ENCODE assay signal across 19 mouse cellular contexts in genomic region chr2:134952088-134952487, GRCm38 (mm10).
DNase-seq lines count a peak whose midpoint lies in the region; ATAC-seq lines count a peak whose summit lies in the region.
"Had no signal": no experiment of that assay in that cellular context is flagged by ENCODE, and none has a peak within 500 bp of the region (broad histone marks: within the 10 kb centered on the region; RNA-seq: fewer than 3 reads in every experiment).

No protein-coding gene starts in this region.

- 26% methylated on average over 5 of the region's 5 CpGs for WGBS in heart, embryonic 12.5 days
- WGBS in intestine, embryonic 16.5 days, result 61% methylated on average over 5 of the region's 5 CpGs
- 65% methylated on average over 5 of the region's 5 CpGs for WGBS in intestine, embryonic 15.5 days

- no peaks in the 10 kb centered on the region for H3K27me3 ChIP-seq in heart, embryonic 12.5 days (replicated peaks)
- H3K27me3 ChIP-seq in intestine, embryonic 16.5 days (replicated peaks; ENCODE audit: control insufficient read depth, insufficient read depth, low read length), result no peaks in the 10 kb centered on the region
- H3K27me3 ChIP-seq in intestine, embryonic 15.5 days (replicated peaks), result no peaks in the 10 kb centered on the region
- H3K27me3 ChIP-seq in megakaryocyte, embryonic 14.5 days (replicated peaks), result no peaks in the 10 kb centered on the region
- H3K27me3 ChIP-seq: forebrain, embryonic 13.5 days; hindbrain, embryonic 13.5 days had no signal

- DNase-seq in heart, adult 11 months, result peak; percentile 96
- DNase-seq in kidney, postnatal 36 days, result no peak
- DNase-seq in layer of hippocampus, adult 18-20 months (ENCODE audit: low spot score in 2 of 2), result no peak
- DNase-seq: adrenal gland, adult 2 months; adrenal gland, postnatal 36 days; forebrain, postnatal 0 days; gastrocnemius, postnatal 14 days had no signal

- no peaks in the 10 kb centered on the region for H3K36me3 ChIP-seq in heart, embryonic 12.5 days
- H3K36me3 ChIP-seq in intestine, embryonic 16.5 days (ENCODE audit: control insufficient read depth, insufficient read depth, low read length), result no peaks in the 10 kb centered on the region
- H3K36me3 ChIP-seq in intestine, embryonic 15.5 days, result no peaks in the 10 kb centered on the region
- no peaks in the 10 kb centered on the region for H3K36me3 ChIP-seq in megakaryocyte, embryonic 14.5 days (replicated peaks; ENCODE audit: low read length)
- H3K36me3 ChIP-seq: embryonic facial prominence, embryonic 10.5 days; hindbrain, embryonic 13.5 days had no signal

- H3K9ac ChIP-seq in heart, embryonic 12.5 days, result no peak overlapping the region
- H3K9ac ChIP-seq in intestine, embryonic 16.5 days (ENCODE audit: low read depth, low read length), result no peak overlapping the region
- no peak overlapping the region for H3K9ac ChIP-seq in intestine, embryonic 15.5 days
- H3K9ac ChIP-seq: forebrain, embryonic 13.5 days; forebrain, postnatal 0 days; hindbrain, embryonic 13.5 days had no signal

- ATAC-seq in heart, embryonic 12.5 days (ENCODE audit: insufficient number of reproducible peaks, low FRiP score), result no peak
- peak; percentile 66 for ATAC-seq in intestine, embryonic 16.5 days
- no peak for ATAC-seq in intestine, embryonic 15.5 days
- ATAC-seq in megakaryocyte, adult 5-6 weeks (ENCODE audit: poor library complexity, severe bottlenecking), result no peak
- ATAC-seq: activated CD4-positive, CD25-positive, alpha-beta regulatory T cell, adult 4 months; forebrain, embryonic 13.5 days; forebrain, postnatal 0 days; hindbrain, postnatal 0 days; Patski had no signal

- peaks cover 5% of the 10 kb centered on the region; the same call in 1 of the 2 replicates for H3K4me1 ChIP-seq in heart, embryonic 12.5 days (replicated peaks)
- no peaks in the 10 kb centered on the region for H3K4me1 ChIP-seq in intestine, embryonic 16.5 days (ENCODE audit: control insufficient read depth, insufficient read depth, low read length)
- H3K4me1 ChIP-seq in intestine, embryonic 15.5 days (replicated peaks), result no peaks in the 10 kb centered on the region
- peaks cover 26% of the 10 kb centered on the region for H3K4me1 ChIP-seq in megakaryocyte, embryonic 14.5 days
- H3K4me1 ChIP-seq: embryonic facial prominence, embryonic 10.5 days; forebrain, embryonic 13.5 days; hindbrain, embryonic 13.5 days had no signal

- no peak overlapping the region for H3K27ac ChIP-seq in heart, embryonic 12.5 days (ENCODE audit: poor library complexity, severe bottlenecking)
- H3K27ac ChIP-seq in intestine, embryonic 16.5 days (ENCODE audit: low read length), result no peak overlapping the region
- H3K27ac ChIP-seq in intestine, embryonic 15.5 days, result no peak overlapping the region
- H3K27ac ChIP-seq: embryonic facial prominence, embryonic 10.5 days; forebrain, embryonic 13.5 days; hindbrain, embryonic 13.5 days; hindbrain, postnatal 0 days had no signal

- no peak overlapping the region for H3K4me2 ChIP-seq in heart, embryonic 12.5 days
- no peak overlapping the region for H3K4me2 ChIP-seq in intestine, embryonic 16.5 days (ENCODE audit: low read depth, low read length)
- H3K4me2 ChIP-seq in intestine, embryonic 15.5 days (replicated peaks), result no peak overlapping the region
- H3K4me2 ChIP-seq: forebrain, embryonic 13.5 days; heart, embryonic 11.5 days; hindbrain, embryonic 13.5 days had no signal

- H3K9me3 ChIP-seq in heart, embryonic 12.5 days (replicated peaks), result no peaks in the 10 kb centered on the region
- no peaks in the 10 kb centered on the region for H3K9me3 ChIP-seq in intestine, embryonic 16.5 days (ENCODE audit: control insufficient read depth, low read length)
- H3K9me3 ChIP-seq in intestine, embryonic 15.5 days, result no peaks in the 10 kb centered on the region
- H3K9me3 ChIP-seq in megakaryocyte, embryonic 14.5 days, result no peaks in the 10 kb centered on the region
- H3K9me3 ChIP-seq: embryonic facial prominence, embryonic 10.5 days; forebrain, embryonic 13.5 days; hindbrain, embryonic 13.5 days had no signal

- no peak overlapping the region for H3K4me3 ChIP-seq in heart, embryonic 12.5 days
- H3K4me3 ChIP-seq in intestine, embryonic 16.5 days (ENCODE audit: low read length), result no peak overlapping the region
- no peak overlapping the region for H3K4me3 ChIP-seq in intestine, embryonic 15.5 days (replicated peaks)
- peak overlapping the region; percentile 44 for H3K4me3 ChIP-seq in megakaryocyte, embryonic 14.5 days (replicated peaks)
- H3K4me3 ChIP-seq: embryonic facial prominence, embryonic 10.5 days; forebrain, embryonic 13.5 days; hindbrain, embryonic 13.5 days had no signal
